Mouse (Mus musculus) embryo, embryonic 11 days (tissue): ENCODE results near the gene Lmbrd1.
"Not testable (repeated sequence)": the region's sequence is repeated elsewhere in the genome, so short reads cannot be mapped to it uniquely, and the experiment has no call there.

Experiments
- DNase-seq: peaks from one replicate; pipeline ENCODE4 v3.0.0-alpha.2; 2015

The Lmbrd1 gene

DNA sequence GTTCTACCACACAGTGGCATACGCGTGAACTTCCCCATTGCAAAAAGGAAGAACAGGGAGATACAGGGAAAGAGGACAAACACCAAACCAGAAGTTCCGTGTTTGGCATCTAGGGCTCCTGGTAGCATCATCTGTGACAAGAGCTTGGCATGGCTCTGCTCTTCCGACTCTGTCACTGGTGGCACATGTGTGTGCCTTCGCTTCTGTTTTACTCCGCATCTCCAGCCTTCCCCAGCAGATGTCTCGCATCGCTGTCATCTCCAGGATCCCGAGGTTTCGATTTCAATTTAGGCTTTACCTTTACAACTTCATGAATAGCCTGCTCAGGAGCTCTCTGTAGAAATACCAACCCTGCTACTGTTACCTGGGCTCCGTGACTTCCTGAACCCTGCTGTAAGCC, 51.4 kb downstream of the Lmbrd1 start:
- no peak for DNase-seq

DNA sequence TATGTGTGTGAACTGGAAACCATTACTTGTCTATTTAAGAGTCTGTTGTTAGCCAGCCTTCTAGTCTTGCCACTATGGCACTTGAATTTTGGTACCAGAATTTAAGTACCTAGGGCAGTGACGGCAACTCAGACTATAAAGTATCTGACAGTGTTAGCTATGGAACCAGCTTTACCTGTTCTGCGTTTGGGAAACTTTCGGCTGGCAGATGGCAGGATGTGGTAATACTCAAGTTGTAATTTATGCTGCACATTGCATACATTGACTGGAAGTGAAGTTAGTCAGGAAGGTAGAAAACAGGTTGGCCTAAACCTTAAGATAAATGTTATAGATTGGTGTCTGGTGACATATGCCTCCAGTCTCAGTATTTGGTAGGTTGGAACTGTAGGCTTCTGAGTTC, 53.9 kb downstream of the Lmbrd1 start:
- no peak for DNase-seq

DNA sequence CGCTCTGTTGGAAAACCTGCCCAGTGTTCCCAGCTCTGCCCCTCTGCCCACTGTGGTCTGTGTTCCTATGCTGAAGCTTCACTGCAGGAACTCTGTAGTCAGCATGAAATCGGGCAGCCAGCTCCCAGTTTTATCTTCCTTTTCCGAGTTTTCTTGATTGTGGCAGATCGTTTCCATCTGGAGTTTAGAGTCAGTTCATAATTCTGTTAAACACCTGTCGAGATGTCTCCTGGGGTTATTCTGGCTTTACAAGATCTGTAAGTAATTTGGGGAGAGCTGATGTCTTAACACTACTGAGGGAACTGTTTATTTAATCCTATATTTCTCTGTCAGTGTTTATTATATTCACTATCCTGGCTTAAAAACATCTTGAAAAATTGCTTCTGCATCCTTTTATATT, 56.4 kb downstream of the Lmbrd1 start:
- peak; percentile 24 for DNase-seq

DNA sequence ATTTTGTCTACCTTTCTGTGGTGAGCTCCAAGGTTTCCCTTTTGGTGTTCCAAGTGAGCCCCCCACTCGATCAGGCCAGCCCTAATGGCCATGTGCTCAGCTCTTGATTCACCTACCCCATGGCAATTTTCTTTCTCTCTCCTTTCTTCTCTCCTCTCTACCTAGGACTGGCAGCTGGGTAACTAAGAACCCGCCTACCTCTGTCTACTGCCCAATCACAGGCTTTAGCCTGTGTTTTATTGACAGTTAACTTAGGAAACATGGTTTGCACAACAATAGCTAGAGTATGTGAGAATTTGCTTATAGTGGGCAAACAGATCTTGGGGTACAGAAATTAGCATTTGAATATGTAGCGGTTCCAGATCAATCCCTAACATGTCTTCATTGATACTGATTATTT, 62.5 kb downstream of the Lmbrd1 start:
- DNase-seq, result no peak

DNA sequence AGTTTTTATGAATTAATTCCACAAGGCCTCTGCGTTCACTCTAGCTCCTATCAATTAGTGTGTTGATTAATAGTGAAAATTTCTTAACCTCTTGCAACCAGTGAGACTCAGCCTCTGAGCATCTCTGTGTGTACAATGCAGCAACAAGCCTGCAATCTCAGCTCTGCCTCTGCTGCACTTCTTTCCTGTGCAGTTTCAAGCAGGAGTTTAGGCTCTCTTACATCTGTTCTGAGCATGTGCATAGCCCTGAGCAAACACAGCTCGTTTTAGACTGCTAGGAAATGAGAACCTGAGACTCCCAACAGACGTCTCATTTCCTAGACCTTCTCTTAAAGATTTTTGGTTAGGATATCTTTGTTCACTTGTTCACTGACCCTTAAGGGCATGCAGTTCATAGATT, 63.1 kb downstream of the Lmbrd1 start:
- DNase-seq, result no peak

DNA sequence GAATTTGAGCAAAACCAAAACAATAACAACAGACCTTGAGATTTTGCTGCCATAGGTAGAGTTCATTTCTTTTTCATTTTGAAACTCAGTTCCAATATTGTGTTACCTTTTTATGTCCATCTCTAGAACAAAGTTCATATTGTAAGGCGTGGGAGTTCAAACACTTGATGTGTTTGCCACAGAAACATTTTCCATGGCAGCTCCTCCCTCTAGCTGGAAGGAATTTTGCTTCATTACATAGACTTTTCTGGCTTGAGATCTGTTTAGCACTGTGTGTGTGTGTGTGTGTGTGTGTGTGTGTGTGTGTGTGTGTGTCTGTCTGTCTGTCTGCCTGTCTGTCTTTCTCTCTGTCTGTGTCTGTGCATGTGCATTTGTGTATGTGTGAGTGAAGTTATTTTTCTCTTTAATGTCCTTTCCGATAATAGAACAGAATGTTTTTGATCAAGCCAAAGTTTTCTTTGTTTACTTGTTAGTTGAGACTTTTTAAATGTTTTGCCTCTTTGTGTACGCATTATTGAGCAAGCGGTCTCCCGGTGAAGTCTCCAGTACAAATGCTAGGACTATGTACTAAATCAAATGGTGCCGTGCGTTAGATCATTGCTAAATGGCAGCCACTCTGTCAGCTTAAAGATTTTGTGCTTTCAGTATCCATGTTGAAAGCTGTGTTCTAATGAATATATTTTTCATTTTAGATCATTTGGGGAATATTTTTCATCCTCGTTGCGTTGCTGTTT, 64.9 kb downstream of the Lmbrd1 start:
- DNase-seq, result no peak

DNA sequence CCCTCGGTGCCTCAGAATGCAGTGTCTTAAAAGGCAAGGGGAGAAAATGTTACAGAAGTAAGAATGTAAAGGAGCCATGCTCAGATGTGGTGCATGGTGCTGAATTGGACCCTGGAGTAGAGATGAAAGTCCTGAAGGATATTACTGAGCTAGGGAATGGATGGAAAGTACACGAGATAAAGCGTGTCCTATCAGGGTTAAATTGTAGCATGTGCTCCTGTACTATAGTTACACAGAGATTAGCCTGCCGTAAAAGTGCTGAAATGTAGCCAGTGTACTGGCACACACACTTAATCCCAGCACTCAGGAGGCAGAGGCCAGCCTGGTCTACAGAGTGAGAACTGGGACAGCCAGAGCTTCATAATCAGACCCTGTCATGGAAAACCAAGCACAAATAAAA, 74.3 kb downstream of the Lmbrd1 start:
- DNase-seq, result no peak

DNA sequence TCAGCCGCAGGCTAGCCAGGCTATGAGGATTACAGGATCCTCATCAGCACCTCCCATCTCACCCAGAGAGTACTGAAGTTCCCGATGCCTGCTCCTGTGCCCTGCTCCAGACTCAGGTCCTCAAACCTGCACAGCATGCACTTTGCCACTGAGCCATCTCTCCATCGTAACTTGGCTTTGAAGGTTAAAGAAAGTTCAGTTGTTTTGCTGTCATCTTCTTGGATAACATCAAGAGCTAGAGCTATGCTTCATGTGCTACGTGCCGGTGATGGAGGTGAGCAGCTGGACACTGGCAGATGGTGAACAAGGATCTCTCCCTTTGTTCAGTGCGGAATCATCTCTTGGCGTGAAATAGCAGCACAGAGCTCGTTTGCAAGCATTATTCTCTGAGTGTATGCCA, 80.1 kb downstream of the Lmbrd1 start:
- no peak for DNase-seq

DNA sequence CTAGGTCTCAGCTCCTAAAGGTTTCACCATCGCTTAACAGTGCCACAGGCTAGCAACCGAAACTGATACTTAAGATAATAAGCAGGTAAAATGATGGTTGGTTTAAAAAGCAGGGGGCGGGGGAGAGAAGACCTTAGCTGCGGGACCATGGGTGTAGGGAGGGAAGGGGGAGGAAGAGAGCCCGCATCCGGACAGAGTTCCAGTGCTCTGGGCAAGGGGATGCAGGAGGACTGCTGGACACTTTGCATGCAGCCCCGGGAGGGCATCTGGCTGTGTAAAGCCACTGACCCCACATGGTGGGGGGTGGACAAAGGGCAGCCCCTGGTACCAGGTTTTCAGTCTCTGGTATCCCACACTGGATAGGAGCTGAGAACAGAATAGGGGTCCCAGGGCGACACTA, 88.0 kb downstream of the Lmbrd1 start:
- DNase-seq, result no peak

DNA sequence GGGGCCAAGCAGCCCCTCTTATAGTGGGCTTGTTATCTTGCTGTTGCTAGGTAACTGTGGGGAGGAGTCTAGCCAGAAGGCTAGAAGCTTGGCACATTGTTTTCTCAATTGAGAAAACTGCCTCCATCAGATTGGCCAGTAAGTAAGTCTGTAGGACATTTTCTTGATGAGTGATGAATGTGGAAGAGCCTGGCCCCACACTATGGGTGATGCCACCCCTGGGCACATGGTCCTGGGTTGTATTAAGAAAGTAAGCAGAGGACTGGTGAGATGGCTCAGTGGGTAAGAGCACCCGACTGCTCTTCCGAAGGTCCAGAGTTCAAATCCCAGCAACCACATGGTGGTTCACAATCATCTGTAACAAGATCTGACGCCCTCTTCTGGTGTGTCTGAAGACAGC, 88.8 kb downstream of the Lmbrd1 start:
- DNase-seq, result not testable (repeated sequence)

DNA sequence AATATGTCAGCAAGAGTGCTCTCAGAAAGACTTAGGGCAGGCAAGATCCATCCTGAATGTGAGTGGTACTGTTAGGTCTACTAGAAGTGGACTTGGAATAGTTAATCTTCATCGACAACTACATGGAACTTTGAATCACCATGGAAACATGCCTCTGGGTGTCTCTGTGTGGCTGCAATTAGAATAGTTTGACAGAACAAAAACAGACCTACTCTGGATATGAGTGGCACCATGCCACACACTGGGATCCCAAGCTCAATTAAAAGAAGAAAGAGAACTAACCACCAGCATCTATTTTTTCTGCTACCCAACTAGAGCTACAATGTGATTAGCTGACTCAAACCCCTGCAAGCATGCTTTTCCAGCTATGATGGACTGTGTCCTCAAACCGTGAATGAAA, 95.2 kb downstream of the Lmbrd1 start:
- DNase-seq, result no peak

DNA sequence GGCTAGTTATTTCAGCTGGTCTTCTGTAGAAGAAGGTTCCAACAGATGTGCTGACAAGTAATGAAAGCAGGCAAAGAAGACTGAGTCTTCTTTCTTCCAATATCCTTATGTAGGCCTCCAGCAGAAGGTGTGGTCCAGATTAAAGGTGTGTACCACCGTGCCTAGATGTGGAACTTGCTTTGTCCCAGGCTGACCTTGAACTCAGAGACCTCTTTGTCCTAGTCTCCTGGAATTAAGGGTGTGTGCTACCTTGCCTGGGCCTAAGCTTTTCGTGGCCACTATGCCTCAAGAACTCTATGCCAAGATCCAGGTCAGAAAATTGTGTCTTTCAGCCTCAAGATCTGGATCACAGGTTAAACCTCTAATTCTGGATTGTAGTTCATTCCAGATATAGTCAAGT, 98.1 kb downstream of the Lmbrd1 start:
- no peak for DNase-seq

DNA sequence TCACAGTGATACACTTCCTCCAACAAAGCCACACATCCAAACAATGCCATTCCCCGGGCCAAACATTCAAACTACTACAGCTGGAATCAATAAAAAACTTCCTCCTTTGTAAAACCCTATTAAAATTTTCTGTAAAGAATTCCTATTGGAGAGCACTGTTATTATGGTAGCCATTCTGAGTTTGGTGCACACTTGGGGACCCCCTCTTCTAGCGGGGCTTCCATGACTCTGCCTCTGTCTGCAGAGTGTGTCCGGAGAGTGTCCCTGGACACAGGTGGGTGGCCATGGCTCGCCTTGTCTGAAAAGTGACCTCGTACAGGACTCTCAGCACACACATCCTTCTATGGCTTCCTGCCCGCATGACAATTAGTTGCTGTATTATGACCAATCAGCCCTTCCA, 114.7 kb downstream of the Lmbrd1 start:
- no peak for DNase-seq

DNA sequence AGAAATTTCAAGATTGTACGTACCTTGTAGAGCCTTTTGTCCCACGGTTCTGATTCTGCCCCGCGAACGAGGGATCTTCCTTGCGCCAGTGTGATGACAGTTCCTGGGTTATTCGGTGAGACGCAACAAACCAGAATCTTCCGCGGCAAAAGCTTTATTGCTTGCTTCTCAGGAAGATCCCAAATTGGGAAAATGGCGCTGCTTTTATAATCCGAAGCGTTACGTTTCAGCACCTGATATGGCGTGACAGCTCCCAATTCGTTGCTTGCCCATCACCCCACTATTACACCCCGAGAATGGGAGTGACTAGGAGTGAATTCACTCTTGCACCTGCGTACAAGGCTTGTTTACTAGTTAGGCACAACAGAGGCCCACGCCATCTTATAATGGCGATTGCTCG, 129.5 kb downstream of the Lmbrd1 start:
- DNase-seq, result not testable (repeated sequence)
